Mouse (Mus musculus) fibroblast of lung, adult 2 months (primary cell): Measurements from ENCODE around the gene Rufy1.
A peak's percentile ranks its signal among the peaks of the same experiment; 100 is the strongest.

ENCODE experiments used
- DNase-seq: peaks from one replicate; pipeline ENCODE4 v3.0.0-alpha.2; 2011; ENCODE audit warnings: low read depth

The Rufy1 gene

DNA sequence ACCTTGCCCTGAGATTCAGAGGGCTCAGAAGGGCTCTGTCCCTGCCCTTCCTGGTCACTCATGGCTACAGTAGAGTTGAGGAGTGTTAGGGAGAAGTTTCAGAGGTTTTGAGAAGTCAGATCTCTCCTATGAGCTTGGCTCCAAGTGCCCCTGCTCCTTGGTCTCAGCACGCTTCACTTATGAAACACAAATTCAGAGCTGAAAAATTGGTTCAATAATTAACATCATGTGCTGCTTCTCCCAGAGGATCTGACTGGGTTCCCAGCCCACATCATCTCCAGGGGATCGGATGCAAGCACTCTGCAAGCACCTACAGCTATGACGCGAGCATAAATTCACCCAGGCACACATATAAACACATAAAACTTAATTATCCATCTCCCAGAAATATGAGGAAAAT is 4.9 kb downstream of the Rufy1 start:
- DNase-seq: no peak

DNA sequence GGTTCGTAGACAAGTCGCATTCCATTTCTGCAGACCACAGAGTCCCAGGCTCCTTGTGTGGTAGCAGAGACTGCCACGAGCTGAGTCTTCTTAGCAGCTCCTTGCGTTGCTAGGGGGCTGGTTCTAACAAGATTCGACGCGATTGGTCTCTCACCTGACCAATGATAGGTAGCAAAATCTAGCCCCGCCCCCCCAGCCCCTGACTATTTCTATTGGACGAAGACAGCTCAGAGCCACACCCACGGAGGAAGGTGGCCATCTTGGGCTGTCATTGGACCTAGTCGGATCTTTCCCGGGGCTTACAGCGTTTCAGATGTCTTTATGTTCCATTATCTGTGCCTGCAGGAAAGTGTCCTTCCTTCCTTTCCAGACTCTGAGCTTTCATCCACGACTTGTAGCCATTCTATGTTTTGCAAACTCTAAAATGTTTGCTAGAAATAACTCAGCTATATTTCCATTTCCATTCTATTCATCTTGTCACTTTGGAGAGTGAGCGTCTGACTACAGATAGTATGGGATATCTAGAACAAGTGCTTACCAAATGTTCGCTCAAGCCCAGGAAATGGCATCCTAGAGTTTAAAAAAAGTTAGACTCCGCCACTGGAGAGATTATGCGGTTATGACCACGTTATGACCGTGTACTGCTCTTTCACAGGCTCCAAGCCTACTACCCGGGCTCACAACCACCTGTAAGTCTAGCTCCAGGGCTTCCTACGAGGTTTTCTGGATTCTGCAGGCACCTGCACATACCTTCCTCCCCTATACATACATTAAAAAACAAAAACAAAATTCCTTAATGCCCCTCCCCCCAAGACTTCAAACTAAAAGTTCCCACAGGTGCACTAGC is 8.8 kb downstream of the Rufy1 start:
- DNase-seq: no peak

DNA sequence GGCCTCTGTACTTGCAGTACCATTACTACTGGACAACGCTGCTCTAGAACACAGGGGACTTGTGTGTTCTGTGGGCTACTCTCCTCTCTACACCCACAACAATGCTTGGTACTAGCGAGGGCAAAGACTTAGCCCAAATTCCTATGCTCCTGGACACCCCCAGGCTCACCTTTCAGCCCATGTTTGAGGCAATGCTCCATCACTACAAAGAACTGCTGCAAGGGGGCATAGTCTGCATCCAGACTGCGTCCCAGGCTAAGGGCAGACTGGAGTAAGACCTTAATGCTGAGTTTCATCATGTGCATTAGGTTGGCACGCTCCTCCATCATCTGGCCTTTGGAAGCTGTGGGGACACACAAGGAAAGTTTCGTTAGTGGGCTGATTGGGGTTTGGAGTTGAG is 9.5 kb downstream of the Rufy1 start:
- no peak for DNase-seq

DNA sequence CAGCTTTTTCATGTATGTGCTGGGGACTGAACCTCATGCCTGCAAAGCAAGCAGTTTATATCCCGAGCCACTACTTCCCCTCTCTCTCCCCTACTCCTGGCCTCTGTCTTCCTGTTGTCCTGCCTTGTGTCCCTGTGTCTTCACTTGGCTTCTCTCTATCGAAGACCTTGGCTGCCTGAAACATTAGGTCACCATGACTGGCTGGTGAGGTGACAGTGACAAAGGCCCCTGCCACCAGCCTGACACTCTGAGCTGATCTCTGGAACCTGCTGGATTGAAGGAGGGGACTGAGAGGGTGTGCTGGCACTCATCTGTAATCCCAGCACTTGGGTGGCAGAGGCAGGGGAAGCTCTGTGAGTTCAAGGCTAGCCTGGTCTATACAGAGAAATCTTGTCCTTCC is 13.1 kb downstream of the Rufy1 start:
- DNase-seq: no peak

DNA sequence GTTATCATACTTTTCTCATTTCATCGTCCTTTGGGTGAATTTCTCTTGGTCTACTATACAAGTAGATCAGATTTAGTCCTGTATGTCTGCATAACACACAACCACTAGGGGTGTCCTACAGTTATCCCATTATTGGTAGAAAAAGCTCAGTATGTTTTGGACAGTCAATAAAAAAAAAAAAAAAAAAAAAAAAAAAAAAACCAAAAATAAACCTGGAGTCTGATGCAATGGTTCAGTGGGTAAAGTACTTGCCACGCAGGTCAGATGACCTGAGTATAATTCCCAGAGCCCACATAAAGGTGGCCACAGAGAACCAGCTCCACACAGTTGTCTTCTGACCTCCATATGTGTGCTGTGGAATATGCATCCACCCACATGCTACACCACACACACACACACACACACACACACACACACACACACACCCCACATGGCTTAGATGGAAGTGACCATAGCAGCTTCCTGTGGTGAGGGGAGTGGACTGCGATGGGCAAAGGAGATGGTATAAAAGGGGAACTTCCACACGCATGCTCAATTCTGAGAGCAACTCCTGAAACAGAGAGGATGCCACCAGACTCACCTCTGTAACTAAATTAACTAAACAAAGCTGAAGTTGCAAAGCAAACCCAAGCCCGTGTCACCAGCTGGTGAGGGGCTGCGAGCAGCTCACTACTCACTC is 15.2 kb downstream of the Rufy1 start:
- no peak for DNase-seq

DNA sequence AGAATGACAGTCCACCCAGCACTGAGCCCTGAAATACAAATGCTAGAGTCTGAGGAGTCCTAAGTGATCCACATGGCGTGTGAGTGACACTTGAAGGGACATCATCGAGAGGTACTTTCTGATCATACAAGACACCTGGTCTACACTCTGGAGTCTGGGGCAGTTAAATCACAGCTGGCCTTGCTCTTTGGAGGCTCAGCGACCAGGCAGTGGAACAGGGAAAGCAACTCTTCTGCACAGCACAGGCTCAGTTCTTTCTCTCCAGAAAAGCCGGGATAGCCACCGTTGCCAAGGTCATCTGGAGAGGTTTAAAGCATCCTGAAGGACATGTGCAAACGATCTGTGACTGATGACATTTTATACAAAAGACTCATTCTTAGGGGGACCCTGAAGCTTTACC is 23.7 kb downstream of the Rufy1 start:
- DNase-seq: no peak

DNA sequence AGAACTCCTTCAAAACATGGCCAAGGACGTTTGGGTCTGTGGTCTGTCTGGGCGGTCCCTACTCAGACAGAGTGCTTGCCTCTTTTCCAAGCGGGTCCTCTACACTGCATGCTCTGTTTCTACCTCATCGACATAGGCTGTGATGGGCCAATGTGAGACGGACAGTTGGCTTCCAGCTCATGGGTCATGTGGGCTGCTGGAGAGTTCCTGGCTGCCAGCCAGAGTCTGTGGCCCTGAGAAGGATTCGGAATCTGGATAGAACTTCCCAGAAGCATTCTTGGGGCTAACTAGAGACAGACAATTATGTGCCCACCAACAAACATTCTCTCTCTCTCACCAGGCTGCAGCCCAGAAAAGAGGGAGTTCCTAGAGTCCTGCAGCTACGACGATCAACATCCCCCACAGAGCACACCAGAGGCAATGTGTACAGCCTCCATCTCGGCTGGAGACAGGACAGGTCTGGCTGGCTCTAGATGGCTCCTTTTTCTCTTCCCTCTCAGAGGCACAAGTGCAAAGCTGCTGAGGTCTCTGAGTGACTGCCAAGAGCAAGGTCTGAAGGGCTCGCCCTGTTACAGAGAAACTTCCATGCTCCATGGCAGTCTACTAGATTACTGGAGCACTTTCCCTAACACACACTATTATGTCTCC is 27.4 kb downstream of the Rufy1 start:
- peak; percentile 25 for DNase-seq

DNA sequence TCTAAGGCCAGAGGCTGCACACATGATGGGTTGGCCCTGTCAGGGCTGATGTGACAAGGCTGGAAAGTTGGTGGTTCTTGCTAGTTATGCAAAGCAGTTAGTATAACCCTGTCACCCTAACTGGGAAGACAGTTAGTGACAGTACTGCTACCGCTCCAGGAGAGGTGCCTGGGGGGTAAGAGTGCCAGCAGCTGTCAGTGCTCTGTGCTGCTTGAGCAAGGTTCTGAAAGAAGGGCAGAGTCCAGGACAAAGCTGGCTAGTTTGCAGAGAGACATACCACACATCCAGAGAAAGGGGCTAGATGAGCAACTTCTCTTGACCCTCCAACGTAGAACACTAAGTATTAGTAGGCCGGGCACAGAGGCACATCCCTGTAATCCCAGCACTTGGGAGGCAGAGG is 28.4 kb downstream of the Rufy1 start:
- no peak for DNase-seq

DNA sequence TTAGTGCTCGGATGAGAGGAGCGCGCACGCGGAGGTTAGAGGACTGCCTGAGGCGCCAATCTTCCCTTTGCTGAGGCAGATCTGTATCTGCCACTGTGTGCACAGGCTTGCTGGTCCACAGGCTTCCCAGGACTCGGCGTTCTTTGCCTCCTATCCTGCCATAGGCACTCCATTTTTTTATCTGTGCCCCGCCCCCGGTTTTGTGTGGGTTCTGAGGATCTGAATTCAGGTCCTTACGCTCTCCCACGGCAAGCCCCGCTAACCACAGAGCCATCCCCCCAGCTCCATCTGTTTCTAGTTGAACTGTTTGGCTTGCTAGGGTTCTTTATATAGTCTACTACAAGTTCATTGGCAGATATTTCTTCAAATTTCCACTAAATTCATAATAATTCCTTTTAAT is 32.1 kb downstream of the Rufy1 start:
- DNase-seq: no peak

DNA sequence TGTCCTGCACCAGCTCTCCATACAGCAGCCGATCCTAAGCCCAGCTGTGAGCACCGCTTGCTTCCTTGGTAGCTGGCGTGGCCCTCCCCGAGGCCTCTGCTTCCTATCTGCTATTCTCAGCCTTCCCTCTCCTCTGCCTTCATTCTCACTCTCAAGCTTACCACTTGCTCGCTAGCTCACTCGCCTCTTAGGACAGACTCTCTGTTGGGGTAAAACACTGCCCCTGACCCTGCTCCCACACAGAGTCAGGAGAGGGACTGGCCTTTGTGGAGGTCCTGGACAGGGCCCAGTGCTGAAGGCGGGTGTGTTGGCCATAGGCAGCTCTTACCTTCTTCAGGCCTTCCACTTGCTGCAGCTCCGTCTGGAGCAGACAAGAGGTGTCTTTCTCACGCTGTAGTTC is 33.6 kb downstream of the Rufy1 start:
- no peak for DNase-seq

DNA sequence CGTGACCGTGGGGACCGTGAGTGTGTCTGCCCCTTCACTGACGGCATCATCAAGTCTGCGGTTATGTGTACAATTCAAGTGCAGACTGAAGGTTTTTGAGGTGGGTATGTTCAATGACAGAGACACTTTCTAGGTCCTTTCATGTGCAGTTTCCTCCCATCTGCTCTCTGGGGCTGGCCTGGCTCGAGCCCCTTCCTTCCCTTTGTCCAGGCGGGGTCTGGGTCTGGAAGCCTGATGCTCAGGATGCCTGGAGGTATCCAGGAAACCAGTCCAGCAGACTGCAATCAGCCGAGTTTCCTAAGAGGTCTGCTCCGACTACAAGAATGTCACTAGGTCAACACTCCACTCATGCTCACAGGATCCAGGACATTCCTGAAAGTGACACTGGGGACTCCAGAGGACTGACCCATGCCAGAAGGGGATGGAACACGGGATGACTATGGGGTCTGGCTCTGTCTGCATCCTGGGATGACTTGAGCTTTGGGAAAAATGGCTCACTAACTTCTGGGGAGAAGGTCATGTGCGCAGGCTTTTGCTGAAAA is 34.1 kb downstream of the Rufy1 start:
- DNase-seq: no peak

DNA sequence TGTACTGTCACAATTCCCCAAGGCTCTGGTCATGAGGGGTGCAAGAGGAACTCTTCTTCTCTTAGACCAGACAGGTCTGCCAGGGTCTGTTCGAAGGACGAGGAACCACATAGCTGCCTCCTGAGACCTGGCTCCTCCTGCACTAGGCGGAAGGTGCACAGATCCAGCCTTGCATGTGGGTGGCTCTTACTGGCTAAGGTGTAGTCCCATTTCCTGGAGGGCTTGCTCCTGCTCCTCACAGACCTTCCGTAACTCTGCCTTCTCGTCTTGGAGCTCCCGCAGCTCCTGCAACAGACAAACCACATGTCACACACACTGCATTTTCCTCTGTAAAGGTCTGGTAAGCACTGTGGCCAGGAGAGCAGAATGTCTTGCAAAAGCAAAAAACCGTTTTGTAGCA is 36.2 kb downstream of the Rufy1 start:
- DNase-seq: no peak

DNA sequence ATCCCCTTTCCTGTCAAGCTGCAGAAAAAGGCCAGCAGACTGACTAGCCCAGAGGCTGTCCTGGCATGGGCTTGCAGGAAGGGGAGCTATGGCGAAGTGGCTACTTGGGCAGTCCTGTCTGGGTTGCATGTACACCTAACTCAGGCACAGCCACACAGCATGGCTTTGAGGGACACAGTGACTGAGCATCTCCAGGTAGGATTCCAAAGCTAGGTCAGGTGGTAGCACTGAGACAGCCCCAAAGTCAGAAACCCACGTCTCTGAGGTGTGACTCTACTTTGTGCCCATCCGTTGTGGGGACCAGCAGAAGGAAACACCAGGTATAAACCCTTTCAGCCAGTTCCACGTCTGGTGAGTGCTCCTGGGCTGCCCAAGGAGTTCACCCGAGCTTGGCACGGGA is 37.6 kb downstream of the Rufy1 start:
- no peak for DNase-seq

DNA sequence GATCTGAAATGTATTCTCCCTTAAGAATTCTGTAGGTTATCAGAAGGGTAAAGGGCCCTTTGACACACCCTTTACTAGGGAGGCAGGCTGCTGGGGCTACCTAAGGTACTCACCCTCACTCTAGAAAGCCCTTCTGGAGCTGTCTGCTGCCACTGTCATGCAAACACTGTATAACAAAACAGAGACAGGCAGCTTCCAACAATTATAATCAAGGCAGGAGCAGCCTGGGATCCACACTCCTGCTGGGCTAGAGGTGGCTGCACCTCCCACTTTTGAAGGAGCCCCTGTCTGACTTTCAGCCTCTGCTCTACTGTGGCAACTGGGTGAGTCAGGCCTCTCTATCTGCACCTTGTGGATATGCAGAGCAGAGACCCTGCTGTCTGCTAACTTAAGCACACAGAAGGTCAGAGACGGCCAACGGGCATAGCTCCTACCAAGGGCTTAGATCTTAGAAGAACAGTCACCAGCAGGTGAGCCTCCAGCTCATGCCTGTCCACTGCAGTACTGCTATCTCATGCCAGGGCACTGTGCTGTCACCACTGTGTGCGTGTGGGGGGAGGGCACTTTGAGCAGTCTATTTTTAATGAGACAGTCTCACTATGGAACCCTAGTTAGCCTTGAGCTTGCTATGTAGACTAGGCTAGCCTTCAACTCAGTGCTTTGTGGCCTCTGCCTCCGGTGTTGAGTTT is 39.5 kb downstream of the Rufy1 start:
- DNase-seq: no peak

DNA sequence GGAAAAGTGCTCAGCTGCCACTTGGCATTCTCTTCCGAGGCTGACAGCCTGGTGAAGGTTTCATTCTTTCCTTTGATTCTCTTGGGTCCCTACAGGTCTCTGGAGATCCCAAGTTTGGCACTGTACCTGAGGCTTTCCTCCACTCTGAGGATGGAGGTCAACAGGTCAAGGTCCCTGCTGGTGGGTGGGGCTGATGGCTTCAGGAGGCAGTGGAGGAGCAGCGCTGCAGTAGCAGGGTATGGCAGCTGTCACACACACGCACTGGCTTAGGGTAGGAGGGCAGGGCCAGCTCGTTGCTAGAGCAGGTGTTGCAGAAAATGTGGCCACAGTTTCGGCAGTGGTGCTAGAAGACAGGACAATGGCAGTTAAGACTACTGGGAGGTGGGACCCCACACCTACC is 41.3 kb downstream of the Rufy1 start:
- DNase-seq: no peak

DNA sequence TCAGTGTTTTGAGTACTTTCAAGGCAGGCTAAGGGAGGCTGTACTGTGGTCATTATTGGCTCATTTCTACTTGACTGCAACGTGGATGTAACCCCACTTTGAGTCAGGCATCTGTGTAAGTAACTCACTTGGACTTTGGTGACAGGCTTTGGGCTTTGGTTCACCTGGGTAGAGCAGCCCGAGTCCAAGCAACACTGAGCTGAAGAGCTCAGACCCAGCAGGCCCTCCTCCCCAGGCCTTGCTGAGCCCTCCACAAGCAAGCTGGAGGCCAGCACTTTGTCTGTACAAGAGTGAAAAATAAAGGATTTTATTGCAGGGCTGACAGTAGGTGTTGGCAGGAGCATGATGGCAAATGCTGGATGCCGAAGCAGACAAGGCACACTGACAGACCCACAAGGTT is 41.9 kb downstream of the Rufy1 start:
- no peak for DNase-seq

DNA sequence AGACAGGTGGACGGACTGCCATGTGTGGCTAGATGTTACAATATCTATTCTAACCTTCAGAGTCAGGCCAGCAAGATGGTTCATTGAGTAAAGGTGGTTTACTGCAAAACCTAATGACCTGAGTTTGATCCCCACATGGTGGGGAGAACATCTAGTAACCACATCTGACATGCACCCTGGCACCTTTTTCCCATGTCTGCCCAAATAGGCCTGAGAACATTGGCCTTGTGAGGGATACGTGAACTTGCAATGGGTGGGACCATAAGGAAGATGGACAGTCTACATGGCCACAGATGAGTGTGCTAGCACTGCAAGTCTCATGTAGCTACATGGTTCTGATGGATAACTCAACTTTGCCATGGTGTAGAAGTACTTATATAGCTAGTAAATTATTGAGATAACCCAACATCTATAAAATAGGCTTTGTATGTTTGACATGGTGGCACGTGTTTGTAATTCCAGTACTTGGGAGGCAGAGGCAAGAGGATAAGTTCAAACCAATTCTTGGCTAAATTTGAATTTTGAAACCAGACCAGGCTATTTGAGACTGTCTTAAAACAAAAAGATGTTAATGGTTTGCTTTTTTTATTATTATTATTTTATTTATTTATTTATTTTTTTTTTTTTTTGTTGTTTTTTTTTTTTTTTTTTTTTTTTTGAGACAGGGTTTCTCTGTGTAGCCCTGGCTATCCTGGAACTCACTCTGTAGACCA is 42.6 kb downstream of the Rufy1 start:
- no peak for DNase-seq

DNA sequence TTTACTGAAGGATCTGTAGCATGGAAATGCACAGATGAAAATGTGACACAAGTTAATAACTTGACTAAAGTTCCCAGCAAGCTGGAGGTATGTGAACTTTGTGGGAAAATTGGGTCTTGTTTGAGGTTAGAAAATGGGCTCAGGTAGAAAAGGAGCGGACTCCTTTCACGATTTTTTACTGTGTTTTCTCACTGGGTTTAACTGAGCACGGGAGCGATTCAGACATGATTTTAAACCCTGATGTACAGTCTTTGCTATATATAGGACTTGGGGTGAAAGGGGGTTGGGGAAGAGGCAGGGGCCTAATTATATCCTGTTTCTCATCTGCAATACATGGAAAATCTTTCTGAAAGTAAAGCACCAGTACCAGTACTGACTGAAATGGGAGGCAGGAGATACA is 43.2 kb downstream of the Rufy1 start:
- DNase-seq: no peak

DNA sequence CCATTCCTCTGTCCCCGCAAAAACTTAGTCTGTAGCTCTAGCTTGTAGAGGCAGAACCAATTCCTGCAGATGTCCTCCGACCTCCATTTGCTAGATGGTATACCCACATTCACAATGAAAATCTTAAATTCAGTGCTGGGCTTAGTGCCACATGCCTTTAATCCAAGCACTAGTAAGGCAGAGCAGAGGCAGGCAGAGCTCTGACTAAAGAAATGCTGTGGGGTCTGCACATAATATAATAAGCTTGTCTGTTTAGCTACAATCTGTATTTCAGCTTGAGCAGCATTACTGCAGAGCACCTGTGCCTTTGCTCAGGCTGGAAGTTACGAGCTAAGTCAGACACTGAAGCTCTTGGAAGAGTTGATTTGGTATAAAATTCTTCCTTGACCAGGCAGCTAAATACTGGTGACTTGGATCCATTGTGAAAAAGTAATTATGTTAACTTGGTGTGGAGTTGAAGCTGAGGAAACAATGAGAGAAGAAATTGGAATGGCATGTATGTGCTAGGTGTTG is 43.7 kb downstream of the Rufy1 start:
- DNase-seq: no peak

DNA sequence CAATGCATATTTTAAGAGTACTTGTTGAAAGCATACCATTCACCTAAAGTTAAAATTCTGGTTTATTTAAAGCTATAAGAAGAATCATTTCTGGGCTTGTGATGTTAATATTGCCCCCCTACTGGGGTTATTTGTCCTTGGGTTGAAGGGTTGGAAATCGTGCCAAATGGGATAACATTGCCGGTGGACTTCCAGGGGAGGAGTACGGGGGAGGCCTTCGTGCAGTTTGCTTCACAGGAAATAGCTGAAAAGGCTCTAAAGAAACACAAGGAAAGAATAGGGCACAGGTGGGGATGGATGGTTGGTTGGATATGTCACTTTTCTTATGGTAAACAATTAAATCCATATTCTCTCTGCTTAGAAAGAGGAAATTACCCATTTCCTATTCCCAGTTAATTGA is 49.6 kb downstream of the Rufy1 start:
- no peak for DNase-seq

DNA sequence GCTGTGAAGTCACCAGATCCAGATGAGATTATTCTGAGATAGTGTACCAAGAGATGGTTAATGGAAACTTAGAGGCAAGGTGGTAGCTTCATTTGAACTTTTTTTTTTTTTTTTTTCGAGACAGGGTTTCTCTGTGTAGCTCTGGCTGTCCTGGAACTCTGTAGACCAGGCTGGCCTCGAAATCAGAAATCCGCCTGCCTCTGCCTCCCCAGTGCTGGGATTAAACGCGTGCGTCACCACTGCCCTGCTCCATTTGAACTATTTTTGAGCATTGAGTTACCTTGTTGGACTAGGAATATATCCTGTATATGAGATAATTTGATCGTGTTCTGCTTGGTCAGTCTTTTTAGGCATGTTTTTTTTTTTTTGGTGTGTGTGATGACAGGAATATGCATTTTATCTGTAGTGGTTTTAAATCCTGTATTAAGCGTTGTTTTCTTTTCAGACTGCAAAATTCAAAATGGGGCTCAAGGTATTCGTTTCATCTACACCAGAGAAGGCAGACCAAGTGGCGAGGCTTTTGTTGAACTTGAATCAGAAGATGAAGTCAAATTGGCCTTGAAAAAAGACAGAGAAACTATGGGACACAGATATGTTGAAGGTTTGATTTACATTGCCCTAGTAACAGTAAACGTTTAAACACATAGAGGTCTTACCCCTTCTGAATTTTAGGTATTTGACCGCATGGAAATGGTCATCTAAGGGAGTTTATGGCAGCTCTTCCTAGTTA is 51.7 kb downstream of the Rufy1 start:
- DNase-seq: no peak
